Mouse (Mus musculus) kidney, embryonic 15.5 days (tissue): ENCODE measurements at regions not wholly inside any gene's neighbourhood (a gene's known extent, or its start where the extent isn't known, plus 50 kb on each side); places are given as distances from the start of the nearest gene placed in this dataset.

ENCODE experiments used
- ATAC-seq: fragments of 200-750 bp; cut with Nextera tagmentation; replicated peaks from 2 replicates; pipeline ENCODE4 v1.8.0; 2017; ENCODE audit warnings: moderate TSS enrichment; ENCODE audit not compliant: low FRiP score
- H3K27ac ChIP-seq: fragments of 300-500 bp; sonication (generic); 2 replicates; pipeline ENCODE4 v1.5.1; 2015; ENCODE audit warnings: mild to moderate bottlenecking, inconsistent platforms
- H3K27me3 ChIP-seq: fragments of 300-500 bp; sonication (generic); 2 replicates; pipeline ENCODE4 v1.6.1; 2015; ENCODE audit warnings: inconsistent platforms
- H3K36me3 ChIP-seq: fragments of 300-500 bp; sonication (generic); 2 replicates; pipeline ENCODE4 v1.6.1; 2015; ENCODE audit warnings: inconsistent platforms
- H3K4me1 ChIP-seq: fragments of 300-500 bp; sonication (generic); 2 replicates; pipeline ENCODE4 v1.6.1; 2015; ENCODE audit warnings: inconsistent platforms
- H3K4me2 ChIP-seq: fragments of 300-500 bp; sonication (generic); 2 replicates; pipeline ENCODE4 v1.6.1; 2015; ENCODE audit warnings: moderate library complexity, mild to moderate bottlenecking, inconsistent platforms
- H3K4me3 ChIP-seq: fragments of 300-500 bp; sonication (generic); replicated peaks from 2 replicates; pipeline ENCODE4 v1.5.1; 2015; ENCODE audit warnings: mild to moderate bottlenecking, inconsistent platforms
- H3K9ac ChIP-seq: fragments of 300-500 bp; sonication (generic); 2 replicates; pipeline ENCODE4 v1.6.1; 2015; ENCODE audit warnings: mild to moderate bottlenecking, inconsistent platforms
- H3K9me3 ChIP-seq: fragments of 300-500 bp; sonication (generic); replicated peaks from 2 replicates; pipeline ENCODE4 v1.6.1; 2016; ENCODE audit warnings: inconsistent platforms
- WGBS: fragments of 180-500 bp; shearing (Covaris S2); methylation state at CpG from one replicate; pipeline ENCODE4 v1.1.7; 2015; ENCODE audit warnings: mixed read lengths; 5-methylcytosine and 5-hydroxymethylcytosine counted together

- ATAC-seq: peak; percentile 58
- WGBS: 29% methylated on average over 2 of the region's 2 CpGs
Measured at GRCm38 (mm10) chr8:74555434-74555833, 317.5 kb upstream of the Isx start.

GRCm38 (mm10) chr8:74557539-74558464 lies 315.2 kb upstream of the Isx start:
- 11% methylated on average over 5 of the region's 5 CpGs for WGBS
- no peak overlapping the region for H3K4me3 ChIP-seq
- peak overlapping the region; percentile 76 for H3K27ac ChIP-seq
- no peak overlapping the region for H3K9ac ChIP-seq
- H3K36me3 ChIP-seq: no peaks in the 10 kb centered on the region
- H3K4me2 ChIP-seq: no peak overlapping the region
- H3K4me1 ChIP-seq: peaks cover 13% of the 10 kb centered on the region; the same call in 1 of the 2 replicates
- no peaks in the 10 kb centered on the region for H3K27me3 ChIP-seq
- ATAC-seq: peak; percentile 70
- no peaks in the 10 kb centered on the region for H3K9me3 ChIP-seq

More at GRCm38 (mm10) chr8:74555434-74555833, 317.5 kb upstream of the Isx start:
- no peak overlapping the region for H3K27ac ChIP-seq
- no peak overlapping the region for H3K4me3 ChIP-seq
- no peaks in the 10 kb centered on the region for H3K27me3 ChIP-seq
- no peaks in the 10 kb centered on the region for H3K9me3 ChIP-seq
- no peak overlapping the region for H3K9ac ChIP-seq
- H3K36me3 ChIP-seq: no peaks in the 10 kb centered on the region
- H3K4me2 ChIP-seq: no peak overlapping the region
- peaks cover 13% of the 10 kb centered on the region; the same call in 1 of the 2 replicates for H3K4me1 ChIP-seq

- H3K27me3 ChIP-seq: no peaks in the 10 kb centered on the region
- WGBS: 48% methylated on average over 1 of the region's 1 CpGs
- no peaks in the 10 kb centered on the region for H3K36me3 ChIP-seq
- H3K27ac ChIP-seq: no peak overlapping the region
- no peak for ATAC-seq
- no peak overlapping the region for H3K4me3 ChIP-seq
- no peak overlapping the region for H3K9ac ChIP-seq
- H3K9me3 ChIP-seq: no peaks in the 10 kb centered on the region
- H3K4me2 ChIP-seq: no peak overlapping the region
- H3K4me1 ChIP-seq: peaks cover 9% of the 10 kb centered on the region; the same call in 1 of the 2 replicates
Measured at GRCm38 (mm10) chr8:74561040-74561439, 311.9 kb upstream of the Isx start.
